Mouse (Mus musculus) embryo, embryonic 10 days (tissue): Measurements from ENCODE around the gene Ppp1r9b.
A peak's percentile ranks its signal among the peaks of the same experiment; 100 is the strongest.

Experiments
- DNase-seq: peaks from one replicate; pipeline ENCODE4 v3.0.0-alpha.2; 2015; ENCODE audit warnings: low spot score

Gene Ppp1r9b

DNA sequence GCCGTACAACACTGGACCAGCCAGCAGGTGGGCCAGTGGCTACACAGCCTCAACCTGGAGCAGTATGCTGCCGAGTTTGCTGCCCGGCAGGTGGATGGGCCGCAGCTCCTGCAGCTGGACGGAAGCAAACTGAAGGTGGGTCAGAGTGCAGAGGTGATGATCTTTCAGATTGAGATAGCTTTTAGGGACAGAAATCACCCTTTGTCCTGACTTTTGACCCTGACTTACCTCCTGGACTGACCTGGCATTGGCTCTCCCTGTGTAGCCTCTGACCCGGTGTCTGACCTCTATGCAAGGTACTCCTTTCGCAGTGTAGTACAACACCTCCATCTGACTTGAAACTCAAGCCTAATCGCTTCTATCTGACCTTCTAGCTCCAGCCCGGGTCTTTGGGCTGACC is 32.6 kb downstream of the Ppp1r9b start:
- DNase-seq = no peak

- no peak for DNase-seq
Observed at GRCm38 (mm10) chr11:95024439-95025184, 33.8 kb downstream of the Ppp1r9b start.

- DNase-seq = no peak
Observed at GRCm38 (mm10) chr11:95025227-95026012, 34.6 kb downstream of the Ppp1r9b start.

- DNase-seq = no peak
Observed at GRCm38 (mm10) chr11:95026090-95026542, 35.3 kb downstream of the Ppp1r9b start.

DNA sequence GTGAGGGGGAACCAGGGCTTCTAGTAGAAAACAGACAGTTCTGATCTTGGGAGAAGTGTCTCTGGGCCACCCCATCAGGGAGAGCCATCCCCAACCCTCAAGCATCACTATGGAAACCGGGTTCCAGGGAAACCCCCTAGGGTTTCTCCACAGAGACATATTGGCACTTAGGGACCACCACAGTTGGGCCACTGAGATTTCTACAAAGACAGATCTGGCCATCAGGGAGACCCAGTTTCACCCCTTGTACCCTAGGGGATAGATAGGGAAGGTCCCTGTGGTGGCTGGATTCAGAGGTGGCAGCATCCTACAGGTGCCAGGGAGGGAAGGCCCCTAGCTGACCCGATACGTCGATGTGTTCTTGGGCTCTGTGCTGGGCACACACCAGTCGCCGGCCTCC is 36.0 kb downstream of the Ppp1r9b start:
- no peak for DNase-seq

DNA sequence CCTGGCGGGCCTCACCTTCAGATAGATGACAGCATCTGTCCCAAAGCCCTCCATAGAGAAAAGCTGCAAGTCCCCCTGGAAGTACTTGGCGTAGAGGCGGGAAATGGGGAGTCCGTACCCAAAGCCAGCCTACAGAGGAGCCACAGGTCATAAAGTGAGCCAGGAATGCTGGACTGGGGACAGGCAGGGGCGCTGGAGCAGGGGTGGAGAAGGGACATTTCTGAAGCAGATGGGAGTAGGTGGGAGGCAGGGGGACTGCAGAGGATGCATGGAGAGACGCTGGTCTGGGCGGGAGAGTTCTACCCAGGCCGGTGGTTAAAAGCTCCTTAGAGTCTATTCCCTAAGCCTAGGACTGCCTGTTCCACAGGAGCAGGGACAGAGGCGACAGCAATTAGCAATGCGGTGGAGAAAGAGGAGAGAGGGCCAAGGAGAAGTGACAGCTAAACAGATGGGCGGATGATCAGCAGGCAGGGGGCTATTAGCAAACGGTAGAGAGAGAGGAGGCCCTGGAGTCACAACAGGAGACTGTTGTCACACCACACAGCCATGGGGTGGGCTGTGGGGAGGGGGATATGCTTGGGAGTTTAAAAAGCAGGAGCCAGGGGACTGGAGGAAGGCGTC is 37.1 kb downstream of the Ppp1r9b start:
- DNase-seq = no peak

DNA sequence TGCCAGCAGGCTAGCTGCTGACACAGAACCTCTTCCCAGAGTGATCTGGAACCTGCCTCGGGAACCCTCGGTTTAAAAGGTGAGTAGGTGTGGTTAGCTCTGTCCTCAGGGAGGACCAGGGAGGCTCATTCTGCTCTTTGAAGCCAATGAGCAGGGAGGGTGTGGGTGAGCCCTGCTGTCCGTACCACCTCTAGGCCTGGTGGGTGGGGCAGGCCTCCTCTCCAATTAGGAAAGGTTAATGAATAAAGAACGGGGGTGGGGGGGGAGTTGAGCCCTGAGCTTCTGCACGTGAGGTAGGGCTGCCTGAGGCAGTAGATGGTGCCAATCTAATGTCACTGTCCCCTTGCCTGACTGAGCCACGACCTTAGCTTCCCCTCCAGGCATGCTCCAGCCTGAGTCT is 42.1 kb downstream of the Ppp1r9b start:
- DNase-seq = no peak

DNA sequence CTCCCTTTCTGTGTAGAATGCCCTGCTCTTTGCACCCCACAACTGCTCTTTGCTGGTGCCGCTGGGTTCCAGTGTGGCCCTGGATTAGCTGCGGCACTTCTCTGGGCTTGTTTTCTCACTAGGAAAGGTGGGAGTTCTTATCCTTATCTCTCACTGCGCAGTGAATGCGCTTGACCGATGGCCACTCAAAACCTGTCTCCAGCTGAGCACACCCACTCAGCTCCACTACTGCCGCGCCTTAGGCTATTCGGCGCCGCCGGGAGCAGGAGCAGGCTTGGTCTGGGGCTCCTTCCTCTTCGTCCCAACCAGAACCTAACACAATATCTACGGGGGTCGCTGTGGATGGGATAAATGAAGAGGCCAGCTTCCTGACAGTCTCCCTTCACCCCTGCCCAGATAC is 42.8 kb downstream of the Ppp1r9b start:
- DNase-seq = no peak

- no peak for DNase-seq
Observed at GRCm38 (mm10) chr11:95034902-95035301, 44.1 kb downstream of the Ppp1r9b start.

GRCm38 (mm10) chr11:95036521-95036920 is 45.7 kb downstream of the Ppp1r9b start:
- DNase-seq = no peak

DNA sequence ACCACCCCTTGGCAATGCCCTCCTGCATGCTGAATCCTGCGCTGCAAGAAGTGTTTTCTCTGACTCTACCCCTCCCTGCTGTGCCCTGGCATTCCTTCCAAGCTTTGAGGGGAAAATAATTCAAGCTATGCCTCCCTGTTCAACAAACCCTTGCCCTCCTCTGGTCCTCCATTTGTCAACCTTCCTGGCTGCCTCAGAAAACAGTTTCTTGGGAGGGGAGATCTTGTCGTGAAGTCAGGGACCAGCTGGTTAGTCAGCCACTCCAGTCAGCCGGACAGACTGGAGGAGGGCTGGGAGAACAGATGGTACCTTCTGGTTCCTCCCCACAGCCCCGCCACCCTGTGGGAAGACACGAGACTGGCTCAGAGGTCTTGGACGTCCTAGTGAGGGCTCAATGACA is 46.5 kb downstream of the Ppp1r9b start:
- no peak for DNase-seq

DNA sequence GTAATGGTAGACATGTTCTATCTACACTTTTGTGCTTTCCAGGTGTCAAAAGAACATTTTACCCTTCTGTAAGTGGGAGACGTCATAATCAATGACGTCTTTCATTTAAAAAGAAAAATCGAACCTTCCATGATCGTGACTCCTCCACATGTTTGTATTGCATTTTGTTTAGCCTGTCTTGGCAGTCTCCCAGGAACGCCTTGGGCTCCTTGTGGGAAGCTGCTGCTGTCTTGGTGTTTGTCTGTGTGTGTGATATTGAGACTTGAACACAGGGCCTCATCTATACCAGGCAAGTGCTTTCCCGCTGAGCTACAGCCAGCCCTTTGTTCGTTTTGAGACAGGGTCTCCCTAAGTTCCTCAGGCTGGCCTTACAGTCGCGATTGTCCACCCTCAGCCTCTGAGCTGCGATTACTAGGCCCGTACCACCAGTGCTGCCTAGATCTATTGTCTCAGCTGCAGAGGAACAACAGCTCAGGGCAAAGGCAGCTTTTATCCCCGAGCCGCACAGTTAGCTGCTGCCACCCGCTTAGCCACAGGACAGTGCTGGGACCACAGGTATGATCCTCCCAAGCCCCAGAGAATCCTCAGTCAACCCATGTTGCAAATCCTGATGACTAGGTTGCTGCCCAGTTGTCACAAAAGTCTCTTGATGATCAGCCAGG is 47.5 kb downstream of the Ppp1r9b start:
- no peak for DNase-seq

- no peak for DNase-seq
Observed at GRCm38 (mm10) chr11:95038818-95039655, 48.2 kb downstream of the Ppp1r9b start.

DNA sequence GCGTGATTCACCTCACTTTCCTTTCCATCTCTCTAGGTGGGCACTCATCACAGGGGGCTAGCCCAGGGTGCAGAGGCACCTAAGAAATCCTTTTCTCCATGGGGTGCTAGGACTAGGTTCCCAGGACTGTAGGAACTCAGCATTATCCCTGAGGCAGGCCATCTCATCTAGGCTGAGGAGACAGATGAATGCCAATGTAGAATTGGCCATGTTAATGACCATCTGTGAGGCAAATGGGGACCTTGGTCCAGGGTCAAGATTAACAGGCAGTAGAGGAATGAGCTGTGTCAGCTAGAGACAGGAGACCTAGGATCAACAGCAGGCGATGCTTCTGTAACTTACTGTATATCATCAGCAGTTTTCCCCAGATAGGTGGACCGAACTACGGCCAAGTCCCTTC is 48.9 kb downstream of the Ppp1r9b start:
- DNase-seq = no peak

DNA sequence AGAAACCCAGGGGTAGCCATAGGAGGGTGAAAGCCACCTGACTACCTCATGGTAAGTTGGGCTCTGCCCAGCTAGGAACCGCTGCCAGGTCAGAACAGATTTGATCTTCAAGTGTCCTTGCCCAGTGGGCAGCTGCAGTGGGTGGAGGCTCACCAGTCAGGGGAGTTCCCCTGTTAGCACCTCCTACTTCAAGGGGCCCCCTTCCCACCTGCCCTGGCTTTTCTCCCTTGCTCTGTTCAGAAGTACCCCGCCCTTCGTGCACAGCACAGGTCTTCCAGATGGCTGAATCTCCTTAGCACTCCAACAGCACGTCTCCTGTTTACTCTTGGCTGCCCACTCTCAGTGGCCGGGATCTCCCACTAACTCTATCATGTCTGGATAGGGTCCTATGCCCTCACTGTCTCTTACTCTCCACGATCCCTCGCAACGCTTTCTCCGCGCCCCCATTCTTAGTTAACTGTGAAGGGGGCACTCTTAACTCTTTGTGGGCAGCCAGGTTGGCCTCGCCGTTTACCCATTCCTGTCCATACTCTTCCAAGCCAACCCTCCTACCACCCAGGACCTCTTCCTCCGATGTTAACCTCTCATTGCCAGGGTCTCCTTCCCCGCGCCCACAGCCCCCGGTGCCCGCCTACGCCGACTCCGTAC is 49.8 kb downstream of the Ppp1r9b start:
- peak; percentile 21 for DNase-seq

GRCm38 (mm10) chr11:95041139-95041609 is 50.3 kb downstream of the Ppp1r9b start, which contains the start of gene Pdk2:
Pdk2 (minus strand) TSS chr11:95041354.
- DNase-seq = peak; percentile 98

DNA sequence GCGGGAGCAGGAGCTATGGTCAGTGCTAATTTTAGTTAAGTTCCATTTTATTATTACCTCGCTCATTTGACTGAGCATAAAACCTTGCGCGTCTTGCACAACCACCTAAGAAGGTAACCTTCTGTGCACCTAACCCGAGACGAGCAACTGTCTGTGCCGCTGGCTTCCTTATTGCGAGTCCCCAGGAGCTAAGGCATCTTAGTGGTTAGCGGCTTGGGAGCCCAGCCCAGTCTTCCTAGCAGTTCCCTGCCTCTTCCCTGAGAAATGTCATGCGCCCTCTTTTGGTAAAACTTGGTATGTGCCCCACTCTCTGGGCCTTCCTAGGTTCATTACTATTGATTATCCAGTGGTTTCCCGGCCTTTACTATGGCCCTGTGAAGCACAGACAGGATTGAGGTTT is 51.3 kb downstream of the Ppp1r9b start:
- DNase-seq = peak; percentile 91

DNA sequence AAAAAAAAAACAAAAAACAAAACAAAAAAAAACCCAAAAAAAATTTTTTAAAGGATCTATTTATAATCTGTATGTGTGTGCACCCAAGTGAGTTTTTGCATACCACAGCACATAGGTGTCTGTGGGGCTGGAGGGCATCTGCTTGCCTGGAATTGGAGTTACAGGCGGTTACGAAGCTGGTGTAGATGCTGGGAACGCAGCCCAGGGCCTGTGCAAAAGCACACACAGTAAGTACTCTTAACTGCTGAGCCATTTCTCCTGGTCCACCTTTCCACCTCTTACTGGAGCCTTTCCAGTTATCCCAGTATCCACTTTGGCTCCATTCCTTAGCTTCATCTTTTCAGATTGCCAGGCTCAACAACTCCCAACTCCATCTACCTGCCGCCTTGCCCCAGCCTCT is 52.2 kb downstream of the Ppp1r9b start:
- no peak for DNase-seq

DNA sequence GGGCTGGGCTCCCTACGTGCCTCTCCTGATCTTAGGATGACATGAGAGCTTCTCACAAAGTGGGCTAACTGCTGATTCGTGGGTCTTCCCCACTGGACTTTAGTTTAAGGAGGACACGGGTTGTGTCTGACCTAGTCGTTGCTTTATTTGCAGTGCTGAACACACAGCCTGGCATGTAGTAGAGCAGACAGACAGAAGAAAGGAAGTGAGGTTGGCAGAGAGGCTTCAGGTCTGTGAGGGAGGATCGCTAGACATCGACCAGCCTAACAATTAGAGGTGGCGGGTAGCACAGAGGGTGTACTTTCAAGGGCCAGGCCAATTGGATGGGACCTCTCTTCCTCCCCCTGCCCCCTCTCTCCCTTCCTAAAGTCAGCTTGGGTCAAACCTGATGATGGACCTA is 52.8 kb downstream of the Ppp1r9b start:
- no peak for DNase-seq

- DNase-seq = no peak
Observed at GRCm38 (mm10) chr11:95044185-95044870, 53.5 kb downstream of the Ppp1r9b start.
